Mouse (Mus musculus): ENCODE measurements around the gene Mcf2l. TPM values are rescaled to one million over a fixed set of nuclear protein-coding genes. Genes with fewer than 3 reads are reported as not detected.

Mcf2l gene
- polyA plus RNA-seq, 1 experiment, result 17.3 TPM

GRCm38 (mm10) chr8:12905599-12906321, 32.2 kb downstream of the Mcf2l start:
- 80% methylated on average over 11 of the region's 11 CpGs for WGBS
- TF ChIP-seq CTCF (IDR thresholded peaks at IDR 0.05; ENCODE audit: control insufficient read depth, insufficient read depth, low read length), result no peak
- no peak for TF ChIP-seq POLR2A (IDR thresholded peaks at IDR 0.05; ENCODE audit: borderline replicate concordance, control insufficient read depth, low read depth, low read length)
- Histone ChIP-seq H3K4me3 (replicated peaks; ENCODE audit: control insufficient read depth, low read depth, low read length) (no peak overlapping the region), H3K27ac (ENCODE audit: control insufficient read depth, insufficient read depth, low read depth, low read length, poor library complexity) (no peak overlapping the region), H3K4me1 (ENCODE audit: control insufficient read depth, insufficient read depth, low read length) (no peaks in the 10 kb centered on the region)

GRCm38 (mm10) chr8:12906597-12906996, 33.0 kb downstream of the Mcf2l start:
- Histone ChIP-seq H3K4me3 (replicated peaks; ENCODE audit: control insufficient read depth, low read depth, low read length) (no peak overlapping the region), H3K4me1 (ENCODE audit: control insufficient read depth, insufficient read depth, low read length) (no peaks in the 10 kb centered on the region), H3K27ac (ENCODE audit: control insufficient read depth, insufficient read depth, low read depth, low read length, poor library complexity) (no peak overlapping the region)
- no peak for TF ChIP-seq POLR2A (IDR thresholded peaks at IDR 0.05; ENCODE audit: borderline replicate concordance, control insufficient read depth, low read depth, low read length)
- TF ChIP-seq CTCF (IDR thresholded peaks at IDR 0.05; ENCODE audit: control insufficient read depth, insufficient read depth, low read length), result no peak
- 76% methylated on average over 5 of the region's 5 CpGs for WGBS

- H3K27ac ChIP-seq (ENCODE audit: control insufficient read depth, insufficient read depth, low read depth, low read length, poor library complexity), result no peak overlapping the region
- WGBS, result 61% methylated on average over 4 of the region's 4 CpGs
- H3K4me3 ChIP-seq (replicated peaks; ENCODE audit: control insufficient read depth, low read depth, low read length), result no peak overlapping the region
- TF ChIP-seq CTCF (IDR thresholded peaks at IDR 0.05; ENCODE audit: control insufficient read depth, insufficient read depth, low read length) (no peak), POLR2A (IDR thresholded peaks at IDR 0.05; ENCODE audit: borderline replicate concordance, control insufficient read depth, low read depth, low read length) (no peak)
- no peaks in the 10 kb centered on the region for H3K4me1 ChIP-seq (ENCODE audit: control insufficient read depth, insufficient read depth, low read length)
These were observed 34.1 kb downstream of the Mcf2l start for GRCm38 (mm10) chr8:12907730-12908129.

- no peak for TF ChIP-seq POLR2A (IDR thresholded peaks at IDR 0.05; ENCODE audit: borderline replicate concordance, control insufficient read depth, low read depth, low read length)
- WGBS, result 82% methylated on average over 5 of the region's 5 CpGs
- no peaks in the 10 kb centered on the region for H3K4me1 ChIP-seq (ENCODE audit: control insufficient read depth, insufficient read depth, low read length)
These were observed 38.4 kb downstream of the Mcf2l start for GRCm38 (mm10) chr8:12912011-12912410.

GRCm38 (mm10) chr8:12915187-12916006, 41.8 kb downstream of the Mcf2l start:
- TF ChIP-seq CTCF (IDR thresholded peaks at IDR 0.05; ENCODE audit: control insufficient read depth, insufficient read depth, low read length) (no peak), POLR2A (IDR thresholded peaks at IDR 0.05; ENCODE audit: borderline replicate concordance, control insufficient read depth, low read depth, low read length) (no peak)
- Histone ChIP-seq H3K4me3 (replicated peaks; ENCODE audit: control insufficient read depth, low read depth, low read length) (no peak overlapping the region), H3K4me1 (ENCODE audit: control insufficient read depth, insufficient read depth, low read length) (no peaks in the 10 kb centered on the region), H3K27ac (ENCODE audit: control insufficient read depth, insufficient read depth, low read depth, low read length, poor library complexity) (no peak overlapping the region)
- WGBS, result 22% methylated on average over 42 of the region's 42 CpGs

More at GRCm38 (mm10) chr8:12912011-12912410, 38.4 kb downstream of the Mcf2l start:
- H3K4me3 ChIP-seq (replicated peaks; ENCODE audit: control insufficient read depth, low read depth, low read length), result no peak overlapping the region
- H3K27ac ChIP-seq (ENCODE audit: control insufficient read depth, insufficient read depth, low read depth, low read length, poor library complexity), result 0 out of 2 replicates have a peak overlapping the region, but pooled peaks have one; percentile 12

- H3K4me1 ChIP-seq (ENCODE audit: control insufficient read depth, insufficient read depth, low read length), result no peaks in the 10 kb centered on the region
- no peak overlapping the region for H3K4me3 ChIP-seq (replicated peaks; ENCODE audit: control insufficient read depth, low read depth, low read length)
- TF ChIP-seq CTCF (IDR thresholded peaks at IDR 0.05; ENCODE audit: control insufficient read depth, insufficient read depth, low read length) (no peak), POLR2A (IDR thresholded peaks at IDR 0.05; ENCODE audit: borderline replicate concordance, control insufficient read depth, low read depth, low read length) (no peak)
- H3K27ac ChIP-seq (ENCODE audit: control insufficient read depth, insufficient read depth, low read depth, low read length, poor library complexity), result no peak overlapping the region
- 78% methylated on average over 16 of the region's 16 CpGs for WGBS
These were observed 42.7 kb downstream of the Mcf2l start for GRCm38 (mm10) chr8:12916156-12916900.

- H3K27ac ChIP-seq (ENCODE audit: control insufficient read depth, insufficient read depth, low read depth, low read length, poor library complexity), result no peak overlapping the region
- TF ChIP-seq CTCF (IDR thresholded peaks at IDR 0.05; ENCODE audit: control insufficient read depth, insufficient read depth, low read length) (no peak), POLR2A (IDR thresholded peaks at IDR 0.05; ENCODE audit: borderline replicate concordance, control insufficient read depth, low read depth, low read length) (no peak)
- H3K4me1 ChIP-seq (ENCODE audit: control insufficient read depth, insufficient read depth, low read length), result peaks cover 1% of the 10 kb centered on the region; the same call in 1 of the 2 replicates
- 71% methylated on average over 3 of the region's 3 CpGs for WGBS
- no peak overlapping the region for H3K4me3 ChIP-seq (replicated peaks; ENCODE audit: control insufficient read depth, low read depth, low read length)
These were observed 43.4 kb downstream of the Mcf2l start for GRCm38 (mm10) chr8:12917029-12917428.

GRCm38 (mm10) chr8:12917831-12918230, 44.2 kb downstream of the Mcf2l start:
- H3K4me1 ChIP-seq (ENCODE audit: control insufficient read depth, insufficient read depth, low read length), result peaks cover 1% of the 10 kb centered on the region; the same call in 1 of the 2 replicates
- 70% methylated on average over 4 of the region's 4 CpGs for WGBS

More at GRCm38 (mm10) chr8:12917831-12918230, 44.2 kb downstream of the Mcf2l start:
- TF ChIP-seq POLR2A (IDR thresholded peaks at IDR 0.05; ENCODE audit: borderline replicate concordance, control insufficient read depth, low read depth, low read length) (no peak), CTCF (IDR thresholded peaks at IDR 0.05; ENCODE audit: control insufficient read depth, insufficient read depth, low read length) (no peak)
- H3K4me3 ChIP-seq (replicated peaks; ENCODE audit: control insufficient read depth, low read depth, low read length), result no peak overlapping the region
- no peak overlapping the region for H3K27ac ChIP-seq (ENCODE audit: control insufficient read depth, insufficient read depth, low read depth, low read length, poor library complexity)
